ENCODE assay signal across 12 mouse cellular contexts in genomic region chr2:167112259-167112658, GRCm38 (mm10). TPM values are rescaled to one million over a fixed set of nuclear protein-coding genes. Genes with fewer than 3 reads are reported as not detected.
DNase-seq lines count a peak whose midpoint lies in the region; ATAC-seq and TF ChIP-seq lines count a peak whose summit lies in the region.
"Had no signal": no experiment of that assay in that cellular context is flagged by ENCODE, and none has a peak within 500 bp of the region (broad histone marks: within the 10 kb centered on the region; RNA-seq: fewer than 3 reads in every experiment).

No protein-coding gene starts in this region.

- no peak for TF ChIP-seq CTCF in brain, embryonic 14.5 days (IDR thresholded peaks at IDR 0.05; ENCODE audit: borderline replicate concordance, extremely low read depth, insufficient read depth, insufficient read length)
- TF ChIP-seq CTCF in forebrain, postnatal 0 days (IDR thresholded peaks at IDR 0.05; ENCODE audit: low read depth) = no peak

- whole genome bisulfite sequencing in hindbrain, embryonic 12.5 days = 59% methylated on average over 7 of the region's 7 CpGs
- 60% methylated on average over 7 of the region's 7 CpGs for WGBS in hindbrain, embryonic 14.5 days
- 13% methylated on average over 7 of the region's 7 CpGs for WGBS in forebrain, postnatal 0 days
- WGBS in midbrain, embryonic 15.5 days = 32% methylated on average over 7 of the region's 7 CpGs

- H3K9ac ChIP-seq in hindbrain, embryonic 12.5 days = peak overlapping the region; percentile 13; the same call in 1 of the 2 replicates
- H3K9ac ChIP-seq in hindbrain, embryonic 14.5 days = no peak overlapping the region
- no peak overlapping the region for H3K9ac ChIP-seq in forebrain, postnatal 0 days
- no peak overlapping the region for H3K9ac ChIP-seq in midbrain, embryonic 15.5 days
- H3K9ac ChIP-seq: heart, embryonic 15.5 days; liver, embryonic 12.5 days had no signal

- H3K27me3 ChIP-seq in hindbrain, embryonic 12.5 days = no peaks in the 10 kb centered on the region
- H3K27me3 ChIP-seq in hindbrain, embryonic 14.5 days (ENCODE audit: control insufficient read depth, insufficient read depth, low read length) = no peaks in the 10 kb centered on the region
- H3K27me3 ChIP-seq in forebrain, postnatal 0 days (ENCODE audit: insufficient read depth, low read length) = no peaks in the 10 kb centered on the region
- H3K27me3 ChIP-seq in midbrain, embryonic 15.5 days (replicated peaks) = no peaks in the 10 kb centered on the region

- intact Hi-C loops in gastrocnemius, postnatal 14 days (cut with DNase I; ENCODE audit: low total_unique reads) = loop anchor here (5.0 kb wide), 1 partner anchor 80 kb away; the partner anchor contains the start of gene Kcnb1

- peaks cover 4% of the 10 kb centered on the region; the same call in 1 of the 2 replicates for H3K4me1 ChIP-seq in hindbrain, embryonic 12.5 days
- H3K4me1 ChIP-seq in hindbrain, embryonic 14.5 days (replicated peaks; ENCODE audit: control insufficient read depth, insufficient read depth, low read length) = no peaks in the 10 kb centered on the region
- H3K4me1 ChIP-seq in forebrain, postnatal 0 days (ENCODE audit: insufficient read depth) = no peaks in the 10 kb centered on the region
- peaks cover 9% of the 10 kb centered on the region for H3K4me1 ChIP-seq in midbrain, embryonic 15.5 days
- H3K4me1 ChIP-seq: liver, embryonic 12.5 days had no signal

- H3K36me3 ChIP-seq in hindbrain, embryonic 12.5 days = no peaks in the 10 kb centered on the region
- no peaks in the 10 kb centered on the region for H3K36me3 ChIP-seq in hindbrain, embryonic 14.5 days (replicated peaks; ENCODE audit: control insufficient read depth, insufficient read depth)
- no peaks in the 10 kb centered on the region for H3K36me3 ChIP-seq in forebrain, postnatal 0 days (ENCODE audit: insufficient read depth)
- no peaks in the 10 kb centered on the region for H3K36me3 ChIP-seq in midbrain, embryonic 15.5 days (replicated peaks)
- H3K36me3 ChIP-seq: G1E; heart, embryonic 15.5 days; liver, embryonic 12.5 days had no signal

- no peak overlapping the region for H3K4me2 ChIP-seq in hindbrain, embryonic 12.5 days (replicated peaks)
- H3K4me2 ChIP-seq in hindbrain, embryonic 14.5 days (replicated peaks) = no peak overlapping the region
- no peak overlapping the region for H3K4me2 ChIP-seq in forebrain, postnatal 0 days (ENCODE audit: low read depth)
- no peak overlapping the region for H3K4me2 ChIP-seq in midbrain, embryonic 15.5 days
- H3K4me2 ChIP-seq: heart, embryonic 15.5 days; liver, embryonic 12.5 days had no signal

- no peak overlapping the region for H3K27ac ChIP-seq in hindbrain, embryonic 12.5 days
- H3K27ac ChIP-seq in hindbrain, embryonic 14.5 days = no peak overlapping the region
- no peak overlapping the region for H3K27ac ChIP-seq in forebrain, postnatal 0 days (ENCODE audit: low read depth, low read length)
- H3K27ac ChIP-seq in midbrain, embryonic 15.5 days = no peak overlapping the region
- H3K27ac ChIP-seq: heart, embryonic 15.5 days; liver, embryonic 12.5 days; macrophage had no signal

- no peaks in the 10 kb centered on the region for H3K9me3 ChIP-seq in hindbrain, embryonic 12.5 days (replicated peaks)
- H3K9me3 ChIP-seq in hindbrain, embryonic 14.5 days (ENCODE audit: control insufficient read depth, low read length) = no peaks in the 10 kb centered on the region
- H3K9me3 ChIP-seq in forebrain, postnatal 0 days (ENCODE audit: low read length) = no peaks in the 10 kb centered on the region
- H3K9me3 ChIP-seq in midbrain, embryonic 15.5 days = no peaks in the 10 kb centered on the region
- H3K9me3 ChIP-seq: G1E; heart, embryonic 15.5 days had no signal

- no peak overlapping the region for H3K4me3 ChIP-seq in hindbrain, embryonic 12.5 days
- H3K4me3 ChIP-seq in hindbrain, embryonic 14.5 days (replicated peaks; ENCODE audit: low read length) = no peak overlapping the region
- no peak overlapping the region for H3K4me3 ChIP-seq in forebrain, postnatal 0 days (ENCODE audit: low read depth, low read length)
- H3K4me3 ChIP-seq in midbrain, embryonic 15.5 days = no peak overlapping the region
- H3K4me3 ChIP-seq: heart, embryonic 15.5 days; liver, embryonic 12.5 days had no signal

- no peak for DNase-seq in hindbrain, embryonic 14.5 days (ENCODE audit: low spot score)
- peak; percentile 87 for DNase-seq in brain, embryonic 14.5 days (ENCODE audit: low read depth)
- peak; percentile 44 for DNase-seq in forebrain, postnatal 0 days
- no peak for DNase-seq in gastrocnemius, postnatal 14 days
- no peak for DNase-seq in kidney, adult 8-10 months

- no peak for ATAC-seq in hindbrain, embryonic 12.5 days (ENCODE audit: low FRiP score)
- ATAC-seq in hindbrain, embryonic 14.5 days (ENCODE audit: low FRiP score) = no peak
- ATAC-seq in forebrain, postnatal 0 days = peak; percentile 55
- peak; percentile 43 for ATAC-seq in midbrain, embryonic 15.5 days (replicated peaks)
- ATAC-seq in granulocyte monocyte progenitor cell, adult 5-6 weeks (replicated peaks; ENCODE audit: poor library complexity, severe bottlenecking) = no peak
- ATAC-seq: liver, embryonic 12.5 days had no signal

- no peak for TF ChIP-seq POLR2A in brain, embryonic 14.5 days (IDR thresholded peaks at IDR 0.05; ENCODE audit: borderline replicate concordance, extremely low read depth, insufficient read depth, insufficient read length, poor library complexity, severe bottlenecking)

RNA-seq across cellular contexts. Expression of gene Znfx1, which starts 49.4 kb away (rescaled TPM):
- polyA plus RNA-seq in hindbrain, embryonic 12.5 days (2016; fragmentation: Nextera tagmentation; extraction: Ambion mirVana) = 9.4 and 9.7 TPM in 2 replicates
- polyA plus RNA-seq in hindbrain, embryonic 14.5 days (2014; fragmentation: Nextera tagmentation; extraction: Ambion mirVana) = 8.7 and 9.8 TPM in 2 replicates
- 10.5 and 16.8 TPM in 2 replicates for polyA plus RNA-seq in brain, embryonic 14.5 days (2012; rRNA removed)
- total RNA-seq in forebrain, postnatal 0 days (2014; rRNA removed) = 20.5 and 25.4 TPM in 2 replicates
- polyA plus RNA-seq in forebrain, postnatal 0 days (2015; fragmentation: Nextera tagmentation; extraction: Ambion mirVana) = 2.2 and 4.4 TPM in 2 replicates
- polyA plus RNA-seq in midbrain, embryonic 15.5 days (2015; fragmentation: Nextera tagmentation; extraction: Ambion mirVana) = 9.5 and 10.1 TPM in 2 replicates
- total RNA-seq in gastrocnemius, postnatal 14 days (2021) = 10 to 100 TPM; 14.5 to 14.8 TPM
- total RNA-seq in granulocyte monocyte progenitor cell, adult 5-6 weeks (2014; fragmentation: Nextera tagmentation) = 25.4 and 28.2 TPM in 2 replicates
- total RNA-seq in granulocyte monocyte progenitor cell, adult 5-6 weeks (2017) = 23.1 and 29.1 TPM in 2 replicates

Comparison
In these comparisons a context has a peak if more than half of its experiments do, and no peak if none do; other contexts are left out.
1. ATAC-seq: peak in forebrain, postnatal 0 days (single experiment) and midbrain, embryonic 15.5 days (single experiment); none in hindbrain, embryonic 12.5 days (single experiment), hindbrain, embryonic 14.5 days (single experiment) and granulocyte monocyte progenitor cell, adult 5-6 weeks (single experiment).
2. DNase-seq: peak in brain, embryonic 14.5 days (single experiment) and forebrain, postnatal 0 days (single experiment); none in hindbrain, embryonic 14.5 days (single experiment), gastrocnemius, postnatal 14 days (single experiment) and kidney, adult 8-10 months (0 of 2).